Mouse (Mus musculus) spleen, adult 2 months (tissue): ENCODE data around the gene Prnp.

ENCODE experiments used
- CTCF ChIP-seq: fragments of 200-500 bp; IDR thresholded peaks from 2 replicates; pipeline ENCODE4 v1.5.1; 2011; ENCODE audit warnings: mild to moderate bottlenecking, inconsistent platforms; ENCODE audit not compliant: insufficient read depth, insufficient read length, insufficient replicate concordance; ENCODE audit errors: extremely low read depth
- POLR2A ChIP-seq: fragments of 200-500 bp; IDR thresholded peaks from 2 replicates; pipeline ENCODE4 v1.6.1; 2011; ENCODE audit warnings: low read depth, low read length, inconsistent platforms

DNA sequence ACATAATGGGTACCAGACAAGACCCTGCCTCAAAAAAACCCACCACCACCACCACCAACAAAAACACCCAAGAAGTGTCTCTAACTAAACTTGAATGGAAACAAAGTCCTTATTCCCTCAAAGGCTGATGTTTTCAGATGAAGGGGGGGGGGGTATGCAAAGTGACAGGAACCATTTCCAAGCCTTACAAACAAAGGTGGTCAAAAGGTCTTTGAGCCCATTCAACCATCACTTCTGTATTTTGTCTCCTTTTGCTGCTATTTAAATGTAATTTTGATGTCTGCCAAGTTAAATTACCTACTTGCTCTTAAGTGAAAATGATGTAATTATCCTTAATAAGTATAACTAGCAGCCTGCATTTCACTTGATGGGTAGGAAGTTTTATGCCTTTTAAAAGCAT lies 43.1 kb upstream of the Prnp start:
- TF ChIP-seq POLR2A (no peak), CTCF (no peak)
